Mouse (Mus musculus): Measurements from ENCODE around the gene Itfg1.
"Not testable (repeated sequence)": the region's sequence is repeated elsewhere in the genome, so short reads cannot be mapped to it uniquely, and the experiment has no call there.

Itfg1 gene

DNA sequence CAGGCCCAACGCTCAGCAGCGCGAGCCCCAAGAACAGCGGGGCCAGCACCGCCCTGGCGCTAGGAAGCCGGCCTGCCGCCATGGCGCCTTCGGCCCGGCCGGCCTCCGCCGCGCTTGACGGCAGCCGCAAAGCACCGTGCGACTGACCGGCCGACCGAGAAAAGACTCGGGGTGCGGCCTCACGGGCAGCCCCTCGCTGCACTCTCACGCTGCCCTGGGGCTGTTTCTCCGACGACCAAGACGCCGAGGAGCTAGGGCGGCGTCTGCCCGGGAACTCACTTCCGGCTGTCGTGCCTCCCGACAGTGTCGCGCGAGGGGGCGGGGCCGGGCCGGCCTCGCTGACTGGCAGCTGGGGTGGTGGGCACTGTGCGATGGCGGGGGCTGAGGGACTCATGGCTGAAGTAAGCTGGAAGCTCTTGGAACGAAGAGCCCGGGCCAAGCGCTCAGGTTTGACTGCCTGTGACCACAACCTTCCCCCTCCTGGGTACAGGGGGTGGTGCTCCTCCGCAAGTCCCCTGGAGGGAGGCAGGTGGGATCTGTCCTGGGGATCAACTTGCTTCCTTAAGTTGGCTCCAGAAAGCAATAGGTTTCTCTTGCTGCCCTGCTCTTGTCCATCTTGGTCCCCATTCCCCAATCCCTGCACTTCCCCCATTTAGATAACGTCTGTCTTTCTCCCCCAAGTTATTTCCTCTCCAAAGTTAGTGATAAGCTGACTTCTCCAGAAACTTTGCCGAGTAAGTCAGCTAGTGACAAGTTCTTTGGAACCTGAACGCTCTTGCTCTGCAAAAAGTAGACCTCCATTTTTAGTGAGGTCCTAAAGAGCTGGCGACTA is at the start of gene Itfg1, which contains the start of gene Phkb:
Gene Itfg1, minus strand, starts transcription at position 265 of the 832 bp plus-strand sequence.
Gene Phkb, plus strand, starts transcription at position 303 of the 832 bp plus-strand sequence.
- peak; percentile 89 for DNase-seq (ENCODE audit: low spot score)

DNA sequence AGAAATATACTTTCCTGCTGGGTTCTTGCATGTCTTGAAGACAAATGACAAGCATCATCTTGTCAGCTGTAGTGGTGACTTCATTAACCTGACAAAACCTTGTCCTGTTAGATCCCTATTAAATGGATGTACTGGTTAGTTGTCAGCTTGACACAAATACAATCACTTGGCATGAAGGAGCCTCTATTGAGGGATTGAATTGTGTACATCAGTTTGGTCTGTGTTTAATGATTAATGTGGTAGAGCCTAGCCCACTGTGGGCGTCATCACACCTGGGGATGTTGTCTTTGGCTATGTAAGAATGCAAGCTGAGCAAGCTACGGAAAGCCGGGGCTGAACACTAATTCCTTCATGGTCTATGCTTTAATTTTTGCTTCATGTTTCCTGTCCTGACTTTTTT is 44.1 kb upstream of the Itfg1 start:
- no peak for DNase-seq (ENCODE audit: low spot score)

DNA sequence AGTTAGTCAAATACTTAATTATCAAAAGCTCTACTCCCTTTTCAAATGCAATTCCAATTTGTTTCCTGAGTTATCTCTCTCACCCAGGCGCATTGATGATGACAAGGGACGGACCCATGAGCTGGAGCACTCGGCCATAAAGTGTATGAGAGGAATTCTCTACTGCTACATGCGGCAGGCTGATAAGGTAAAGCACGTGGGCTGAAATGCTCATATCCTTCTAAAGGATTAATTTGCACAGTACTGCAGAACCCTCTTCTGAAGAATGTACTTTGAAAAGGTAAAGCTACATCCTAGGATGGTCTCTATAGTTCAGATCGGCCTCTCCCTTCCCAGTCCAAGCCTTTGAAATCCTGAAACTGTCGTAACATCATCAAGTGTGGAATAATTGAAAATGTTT is 38.9 kb upstream of the Itfg1 start:
- DNase-seq (ENCODE audit: low spot score): no peak

DNA sequence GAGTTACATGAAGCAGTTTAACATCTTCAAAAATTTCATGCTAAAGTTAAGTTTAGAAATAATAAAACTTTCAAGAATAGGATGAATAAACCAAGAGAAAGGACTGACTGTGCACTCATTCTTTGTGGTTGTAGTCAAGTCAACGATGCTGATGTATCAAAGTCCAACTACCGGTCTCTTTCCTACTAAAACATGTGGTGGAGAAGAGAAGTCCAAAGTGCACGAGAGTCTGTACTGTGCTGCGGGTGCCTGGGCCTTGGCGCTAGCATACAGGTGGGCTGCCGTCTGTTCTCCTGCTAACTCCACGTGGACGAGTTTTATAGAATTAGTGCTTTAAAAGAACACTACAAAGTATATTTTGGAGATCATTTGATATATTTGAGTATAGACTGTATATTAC is 37.3 kb upstream of the Itfg1 start:
- DNase-seq (ENCODE audit: low spot score): no peak

DNA sequence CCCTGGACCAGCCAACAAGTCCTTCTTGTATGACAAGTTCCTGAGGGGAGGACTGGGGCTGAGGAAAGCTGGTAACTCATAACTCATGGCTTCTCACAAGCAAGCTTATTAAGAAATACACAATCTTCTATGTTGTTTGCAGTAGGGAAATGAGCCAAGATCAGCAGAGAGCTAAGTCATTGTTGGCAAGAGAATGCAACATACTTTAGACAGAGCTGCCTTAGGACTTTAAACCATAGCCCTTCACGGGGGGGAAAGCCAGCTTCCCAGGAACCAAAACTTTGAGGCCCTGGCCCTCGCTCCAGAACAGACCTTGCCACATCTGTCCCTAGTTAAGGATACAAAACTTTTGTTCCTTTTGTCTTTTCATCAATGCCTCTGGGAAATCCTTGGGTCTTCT is 30.9 kb upstream of the Itfg1 start:
- DNase-seq (ENCODE audit: low spot score): no peak

DNA sequence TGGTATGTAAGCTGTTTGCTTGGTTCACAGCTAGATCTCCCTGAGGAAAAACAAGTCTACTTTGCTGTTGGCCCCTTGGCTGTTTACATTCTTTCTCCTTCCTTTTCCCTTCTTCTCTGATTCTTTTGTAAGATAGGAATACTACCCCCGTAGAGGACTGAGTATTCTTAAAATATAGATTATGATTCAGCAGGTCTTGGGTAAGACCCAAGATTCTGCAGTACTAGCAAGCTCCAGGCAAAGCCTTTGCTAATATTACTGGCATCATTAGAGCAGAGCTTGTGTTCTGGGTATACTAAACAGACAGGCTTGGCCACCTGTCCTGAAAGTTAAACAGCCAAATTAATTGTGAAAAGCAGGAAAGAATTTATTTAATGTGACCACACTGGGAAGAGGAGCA is 21.7 kb upstream of the Itfg1 start:
- DNase-seq (ENCODE audit: low spot score): no peak

DNA sequence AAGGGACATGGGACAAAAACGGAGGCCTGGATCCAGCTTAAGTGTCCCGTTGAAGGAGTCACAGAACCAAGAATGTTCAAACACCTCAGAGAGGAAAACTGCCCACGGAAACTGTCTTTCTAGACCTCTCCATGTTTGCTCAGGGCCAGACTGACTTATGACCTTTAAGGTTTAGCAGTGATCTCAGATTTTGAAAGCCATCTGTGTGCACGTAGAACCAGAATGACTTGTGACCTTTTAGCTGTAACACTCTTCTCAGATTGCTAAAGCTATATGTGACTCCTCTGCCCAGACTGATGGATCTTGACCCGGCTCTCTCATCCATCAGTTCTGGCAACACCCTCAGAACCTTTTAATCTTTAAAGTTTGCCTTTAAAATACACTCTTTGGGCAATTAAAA is 19.9 kb upstream of the Itfg1 start:
- no peak for DNase-seq (ENCODE audit: low spot score)

DNA sequence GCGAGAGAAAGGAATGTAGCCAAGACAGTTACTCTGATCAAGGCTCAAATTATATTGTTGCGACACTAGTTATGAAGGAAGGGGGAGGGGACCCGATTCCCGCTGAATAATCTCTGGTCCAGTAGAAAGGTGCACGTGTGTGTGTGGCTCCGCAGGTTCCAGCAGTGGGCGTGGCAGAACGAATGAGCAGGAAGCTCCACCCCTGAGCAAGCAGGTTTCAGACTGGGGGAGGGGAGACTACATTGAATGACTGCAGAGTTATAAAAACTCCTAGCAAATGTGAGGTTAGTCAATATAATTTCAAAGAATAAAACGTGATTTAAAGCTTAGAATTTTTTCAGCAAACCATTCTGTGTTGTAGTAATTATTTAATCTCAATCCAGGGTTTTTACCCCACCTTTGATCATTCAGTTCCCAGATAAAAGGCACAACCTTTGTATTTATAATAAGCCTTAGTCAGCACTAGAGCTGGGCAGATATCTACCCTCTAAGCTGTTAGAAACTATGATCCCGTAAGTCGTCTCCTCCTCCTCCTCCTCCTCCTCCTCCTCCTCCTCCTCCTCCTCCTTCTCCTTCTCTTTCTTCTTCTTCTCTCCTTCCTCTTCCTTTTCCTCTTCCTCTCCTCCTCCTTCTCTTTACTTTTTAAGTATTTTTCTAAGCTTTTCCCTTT is 16.6 kb upstream of the Itfg1 start:
- DNase-seq (ENCODE audit: low spot score): not testable (repeated sequence)

DNA sequence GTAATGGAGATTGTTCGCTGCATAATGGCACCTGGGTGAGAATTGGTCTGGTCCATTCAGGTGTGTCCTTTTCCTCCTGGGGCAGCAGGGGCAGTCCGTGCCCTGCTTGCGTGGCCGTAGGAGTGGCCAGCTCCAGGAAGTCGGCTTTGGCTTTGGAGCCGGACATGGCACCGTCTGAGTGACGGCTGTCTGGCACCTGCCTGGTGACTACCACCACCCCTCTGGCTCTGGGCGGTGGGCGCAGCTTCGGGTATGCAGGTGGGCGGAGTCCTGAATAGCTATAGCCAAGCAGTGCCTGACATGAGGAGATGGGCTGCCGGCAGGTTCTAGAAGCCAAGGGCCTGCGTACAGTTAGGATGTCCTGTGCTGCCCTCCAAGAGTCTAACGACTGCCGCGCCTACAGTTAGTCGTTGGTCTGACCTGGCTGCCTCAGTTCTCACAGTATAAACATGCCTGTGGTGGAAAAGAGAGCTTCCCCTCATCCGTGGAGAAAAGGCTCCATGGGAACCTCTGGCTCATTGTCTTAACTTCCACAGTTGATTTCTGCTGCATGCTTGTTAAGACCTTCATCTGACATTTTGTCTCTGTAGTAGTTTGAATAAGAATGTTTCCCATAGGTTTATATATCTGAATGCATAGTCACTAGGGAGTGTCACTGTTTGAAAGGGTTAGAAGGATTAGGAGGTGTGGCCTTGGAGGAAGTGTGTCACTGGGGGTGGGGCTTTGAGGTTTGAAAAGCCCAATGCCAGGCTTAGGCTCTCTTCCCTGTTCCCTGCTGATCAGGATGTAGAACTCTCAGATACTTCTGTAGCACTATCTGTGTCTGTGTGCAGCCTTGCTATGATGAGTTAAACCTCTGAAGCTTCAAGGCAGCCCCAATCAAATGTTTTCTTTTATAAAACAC is 13.8 kb upstream of the Itfg1 start:
- DNase-seq (ENCODE audit: low spot score): no peak

DNA sequence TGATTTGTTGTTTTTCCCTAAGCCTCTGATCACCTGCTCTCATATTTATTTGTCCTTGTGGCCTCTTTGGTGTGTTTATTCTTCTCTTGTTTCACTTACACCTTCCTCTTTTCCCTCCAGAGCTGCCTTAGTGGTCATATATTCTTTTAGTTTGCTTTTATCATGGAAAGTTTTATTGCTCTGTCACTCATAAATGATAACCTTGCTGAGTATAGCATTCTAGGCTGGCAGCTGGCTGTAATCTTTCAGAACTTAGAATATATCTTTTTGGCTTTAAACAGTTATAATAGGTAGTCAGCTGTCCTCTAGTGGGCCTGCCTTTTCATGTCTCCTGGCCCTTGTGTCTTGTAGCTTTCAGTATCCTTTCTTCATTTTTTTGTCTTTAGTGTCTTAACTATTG is 5.2 kb upstream of the Itfg1 start:
- no peak for DNase-seq (ENCODE audit: low spot score)

DNA sequence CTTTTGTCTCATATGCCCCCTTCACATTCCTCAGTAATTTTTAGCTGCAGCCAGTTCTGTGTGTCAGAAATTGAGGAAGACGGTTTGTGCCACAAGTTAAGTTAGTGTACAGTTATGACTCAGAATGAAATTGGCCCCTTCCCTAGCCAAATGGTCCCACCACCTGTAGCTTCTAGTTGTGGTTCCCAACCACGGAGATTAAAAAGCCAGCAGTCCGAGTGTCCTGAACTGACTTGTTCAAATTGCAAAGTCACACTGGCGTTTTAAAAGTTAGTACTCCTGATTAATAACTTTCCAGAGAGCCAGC is 721 bp upstream of the Itfg1 start:
- no peak for DNase-seq (ENCODE audit: low spot score)

DNA sequence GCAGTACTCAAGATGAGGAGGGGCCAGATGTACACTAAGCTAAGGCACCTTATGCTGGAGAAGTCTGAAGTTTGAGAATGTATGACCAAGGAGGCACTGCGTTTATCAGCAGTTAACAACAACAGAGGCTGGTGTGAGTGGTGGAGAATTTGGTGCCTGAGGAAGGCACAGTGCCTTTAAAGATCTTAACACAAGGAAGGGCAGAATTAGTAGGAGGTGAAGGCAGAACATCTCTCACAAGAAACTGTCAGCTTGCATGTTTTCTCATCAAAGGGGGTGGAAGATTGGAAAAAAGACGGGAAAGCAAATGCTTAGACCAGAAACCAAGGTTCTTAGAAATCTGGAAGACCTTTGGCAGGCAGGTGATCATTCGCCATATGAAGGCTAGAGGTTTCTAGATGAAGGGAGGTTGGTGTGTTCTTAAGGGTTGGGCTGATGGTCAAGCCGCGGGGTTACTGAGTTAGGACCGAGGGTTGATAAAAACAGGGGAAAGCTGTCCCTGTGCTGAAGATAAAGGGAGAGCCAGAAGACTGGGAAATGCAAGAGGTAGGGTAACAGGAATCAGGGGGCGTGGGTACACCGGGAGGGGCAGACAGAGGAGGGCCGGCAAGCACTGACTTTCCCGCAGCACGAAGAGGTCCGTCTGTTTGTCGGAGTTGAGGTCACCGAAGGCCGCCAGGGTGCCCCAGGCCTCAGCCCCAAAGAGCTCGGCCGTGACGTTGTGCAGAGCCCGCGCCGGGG is 635 bp downstream of the Itfg1 start:
- peak; percentile 3 for DNase-seq (ENCODE audit: low spot score)

DNA sequence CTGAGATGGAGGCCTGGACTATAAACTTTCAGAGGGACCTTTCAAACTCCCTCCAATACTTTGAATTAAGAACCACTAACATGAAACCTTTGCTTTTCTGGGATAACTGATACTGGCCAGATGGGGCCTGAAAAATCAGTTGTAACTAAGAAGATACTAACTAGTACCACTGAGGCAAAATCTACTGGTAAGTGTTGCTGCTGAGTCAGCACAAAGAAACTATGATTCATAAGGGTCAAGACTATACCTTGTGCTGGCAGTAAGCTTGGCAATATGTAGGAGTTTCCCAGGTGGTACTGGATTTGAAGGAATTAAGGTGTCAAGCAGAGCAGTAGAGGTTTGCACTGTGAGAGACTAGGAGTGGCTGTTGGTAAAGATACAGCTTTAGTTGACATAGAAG is 27.1 kb downstream of the Itfg1 start:
- DNase-seq (ENCODE audit: low spot score): no peak

DNA sequence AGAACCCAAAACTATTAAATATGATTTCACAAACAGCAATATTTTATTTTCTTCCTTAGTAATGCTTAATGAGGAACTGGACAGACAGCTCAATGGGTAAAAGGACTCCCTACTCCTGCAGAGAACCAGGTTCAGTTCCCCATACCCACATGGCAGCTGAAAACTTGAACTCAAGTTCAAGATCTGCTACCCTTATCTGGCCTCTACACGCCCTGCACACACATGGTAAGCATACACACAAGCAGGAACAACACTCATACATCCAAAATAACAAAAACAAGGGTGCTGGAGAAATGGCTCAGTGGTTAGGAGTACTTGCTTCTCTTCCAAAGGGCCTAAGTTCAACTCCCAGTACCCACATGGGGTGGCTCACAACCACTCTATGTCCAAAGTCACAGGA is 39.3 kb downstream of the Itfg1 start:
- DNase-seq (ENCODE audit: low spot score): no peak

DNA sequence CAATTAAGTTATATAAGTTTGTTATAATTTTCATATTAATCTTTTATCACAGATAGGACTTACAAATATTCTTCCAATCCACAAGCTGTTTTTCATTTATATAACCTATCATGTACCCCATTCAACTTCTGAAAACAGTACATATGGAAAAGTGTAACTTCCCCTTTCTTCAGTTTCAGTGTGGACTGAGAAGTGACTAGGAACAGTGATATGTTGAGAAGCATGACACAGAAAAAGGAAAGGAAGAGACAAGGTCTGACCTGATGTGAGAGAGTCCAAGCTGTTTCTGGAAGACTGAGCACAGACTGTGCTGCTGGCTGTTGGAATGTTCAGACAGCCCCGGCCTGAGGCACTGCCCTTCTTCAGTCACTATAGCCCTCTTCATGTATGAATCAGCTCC is 40.6 kb downstream of the Itfg1 start:
- DNase-seq (ENCODE audit: low spot score): no peak

DNA sequence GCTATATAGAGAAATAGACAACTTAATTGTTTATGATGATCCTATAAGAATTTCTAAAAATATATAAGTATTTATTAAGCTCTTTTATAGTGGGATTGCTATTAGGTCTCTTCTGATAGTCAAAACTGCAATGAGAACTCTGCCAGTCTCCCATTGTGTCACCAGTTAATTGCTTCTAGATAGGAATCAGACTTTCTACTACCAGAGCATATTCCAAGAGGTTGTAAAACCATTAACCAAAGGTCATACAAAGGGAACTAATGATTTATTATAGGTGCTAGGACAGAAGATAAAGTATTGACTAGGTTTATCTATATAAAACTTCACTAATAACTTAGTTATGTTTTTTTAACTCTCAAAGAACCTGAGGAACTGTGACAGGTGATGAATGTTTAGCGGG is 44.3 kb downstream of the Itfg1 start:
- DNase-seq (ENCODE audit: low spot score): not testable (repeated sequence)

DNA sequence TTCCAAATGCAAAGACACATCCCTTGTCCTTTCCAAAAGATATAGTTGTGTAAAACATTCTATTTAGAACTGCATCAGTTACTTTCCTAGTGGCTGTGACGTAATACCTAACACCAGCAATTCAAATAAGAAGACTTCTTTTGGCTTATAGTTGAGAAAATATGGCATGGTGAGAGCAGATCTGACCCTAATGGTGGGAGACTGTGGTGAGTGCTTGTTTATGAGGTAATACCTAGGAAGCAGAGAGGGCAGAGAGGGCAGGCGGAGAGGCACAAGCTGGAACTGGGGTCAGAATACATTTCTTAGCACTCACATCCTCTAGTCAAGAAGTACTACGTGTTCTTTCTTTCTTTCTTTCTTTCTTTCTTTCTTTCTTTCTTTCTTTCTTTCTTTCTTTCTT is 52.4 kb downstream of the Itfg1 start:
- no peak for DNase-seq (ENCODE audit: low spot score)

DNA sequence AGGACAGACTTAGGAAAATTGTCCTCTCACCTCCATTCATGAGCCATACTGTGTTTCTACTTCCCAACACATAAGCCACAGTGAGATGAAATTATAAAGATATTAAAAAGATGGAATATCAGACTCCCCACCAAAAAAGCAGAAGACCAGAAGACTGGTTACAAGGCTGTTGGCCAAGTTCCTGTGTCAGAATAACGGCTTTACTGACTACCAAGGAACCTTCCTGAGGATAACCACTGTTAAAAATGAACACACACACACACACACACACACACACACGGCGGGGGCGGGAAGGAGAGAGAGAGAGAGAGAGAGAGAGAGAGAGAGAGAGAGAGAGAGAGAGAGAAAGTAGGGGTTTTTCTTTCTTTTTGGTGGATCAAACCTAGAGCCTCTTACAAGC is 52.8 kb downstream of the Itfg1 start:
- DNase-seq (ENCODE audit: low spot score): no peak

DNA sequence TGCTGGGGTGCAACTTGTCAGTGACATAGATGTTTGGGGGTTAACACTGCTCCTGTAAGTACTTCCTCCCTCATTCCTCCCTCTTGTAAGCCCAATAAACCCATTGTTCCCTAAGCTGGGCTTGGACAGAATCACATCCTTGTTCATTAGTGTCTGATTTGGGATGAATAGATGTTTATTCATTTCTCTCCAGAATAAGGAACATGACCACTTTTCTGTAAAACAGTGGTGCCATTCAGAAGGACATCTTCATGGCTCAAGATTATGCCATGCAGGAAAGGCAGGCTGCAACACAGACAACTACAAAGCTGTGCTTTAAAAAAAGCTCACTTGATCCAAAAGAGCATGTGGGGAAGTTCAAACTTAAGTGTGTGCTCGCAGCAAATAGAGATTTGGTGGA is 55.2 kb downstream of the Itfg1 start:
- no peak for DNase-seq (ENCODE audit: low spot score)

DNA sequence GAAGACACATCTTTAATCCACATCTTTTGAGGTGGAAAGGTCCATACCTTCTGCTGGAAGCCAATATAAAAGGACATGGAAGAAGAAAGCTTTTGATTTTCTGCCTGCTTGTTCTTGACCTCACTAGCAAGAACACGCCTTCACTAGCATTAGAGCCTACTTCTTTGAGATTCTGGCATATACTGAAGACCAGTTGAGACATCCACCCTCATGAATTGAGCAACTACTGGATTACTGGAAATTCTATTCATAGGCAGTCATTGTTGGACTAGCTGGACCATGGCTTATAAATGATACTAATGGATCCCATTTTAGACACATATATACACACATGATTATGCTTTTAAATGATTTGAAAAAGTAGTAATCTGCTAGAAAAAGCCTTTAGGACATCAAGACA is 56.9 kb downstream of the Itfg1 start:
- DNase-seq (ENCODE audit: low spot score): no peak

DNA sequence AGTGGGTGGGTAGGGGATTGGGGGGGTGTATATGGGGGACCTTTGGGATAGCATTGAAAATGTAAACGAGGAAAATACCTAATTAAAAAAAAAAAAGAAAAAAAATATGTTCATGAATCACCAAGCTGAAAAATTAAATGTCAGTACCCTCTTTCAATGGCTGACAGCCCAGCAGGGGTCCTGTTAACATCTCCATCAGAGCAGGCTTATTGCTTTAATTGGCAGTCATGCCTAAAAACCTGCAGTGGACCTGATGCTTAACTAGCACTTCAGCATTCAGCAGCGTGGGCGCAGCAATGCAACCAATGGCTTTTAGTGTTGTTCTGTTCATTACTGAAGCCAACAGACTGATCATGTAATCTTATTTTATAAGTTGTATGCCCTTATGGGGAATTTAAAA is 60.6 kb downstream of the Itfg1 start:
- no peak for DNase-seq (ENCODE audit: low spot score)

DNA sequence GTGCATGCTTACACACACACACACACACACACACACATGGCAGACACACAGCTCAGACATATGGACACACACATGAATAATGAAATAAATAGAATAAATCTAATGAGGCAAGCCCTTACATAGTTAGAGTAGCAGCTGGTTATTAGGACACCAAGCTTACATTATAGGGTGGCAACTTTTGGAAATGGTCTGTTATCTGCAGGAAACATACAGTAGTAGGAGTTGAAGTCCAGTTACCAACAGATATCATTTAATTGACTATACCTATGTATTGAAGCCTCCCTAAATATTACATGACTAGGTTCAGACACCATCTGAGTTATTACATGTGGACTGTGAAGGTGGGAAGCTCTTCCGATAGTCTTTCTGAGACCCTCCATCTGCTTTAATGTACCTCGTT is 95.7 kb downstream of the Itfg1 start:
- no peak for DNase-seq (ENCODE audit: low spot score)
